14 mouse cellular contexts compared by ENCODE assay signal in genomic region chr3:97242629-97243167, GRCm38 (mm10). TPM values are rescaled to one million over a fixed set of nuclear protein-coding genes. Genes with fewer than 3 reads are reported as not detected.
DNase-seq lines count a peak whose midpoint lies in the region; ATAC-seq and TF ChIP-seq lines count a peak whose summit lies in the region.
"Had no signal": no experiment of that assay in that cellular context is flagged by ENCODE, and none has a peak within 500 bp of the region (broad histone marks: within the 10 kb centered on the region; RNA-seq: fewer than 3 reads in every experiment).

No protein-coding gene starts in this region.

- intact Hi-C loops in heart, postnatal 25 days (cut with DNase I), result no loop called here

- no peaks in the 10 kb centered on the region for H3K9me3 ChIP-seq in midbrain, embryonic 13.5 days
- H3K9me3 ChIP-seq in midbrain, embryonic 15.5 days, result no peaks in the 10 kb centered on the region
- H3K9me3 ChIP-seq in embryonic facial prominence, embryonic 14.5 days (ENCODE audit: control insufficient read depth, low read length), result no peaks in the 10 kb centered on the region
- H3K9me3 ChIP-seq in stomach, postnatal 0 days (ENCODE audit: control insufficient read depth, low read length), result no peaks in the 10 kb centered on the region

- no peak for ATAC-seq in midbrain, embryonic 13.5 days
- ATAC-seq in midbrain, embryonic 15.5 days (replicated peaks), result no peak
- ATAC-seq in embryonic facial prominence, embryonic 14.5 days (ENCODE audit: low read depth), result peak; percentile 33; the same call in 1 of the 2 replicates
- no peak for ATAC-seq in stomach, postnatal 0 days (ENCODE audit: low FRiP score, low TSS enrichment)

- peak; percentile 55 for DNase-seq in heart, adult 11 months
- no peak for DNase-seq in heart, postnatal 25 days (ENCODE audit: low spot score)
- peak; percentile 25 for DNase-seq in embryonic facial prominence, embryonic 14.5 days (ENCODE audit: low spot score)
- DNase-seq in stomach, postnatal 0 days (ENCODE audit: low spot score), result peak; percentile 36
- no peak for DNase-seq in T-cell, adult 2 months (ENCODE audit: low spot score)
- DNase-seq: cerebellum, adult 2 months; kidney, adult 2 months; lung, postnatal 10 days; right cerebral cortex, postnatal 14 days; thymus, postnatal 14 days had no signal

- H3K27me3 ChIP-seq in midbrain, embryonic 13.5 days, result no peaks in the 10 kb centered on the region
- no peaks in the 10 kb centered on the region for H3K27me3 ChIP-seq in midbrain, embryonic 15.5 days (replicated peaks)
- no peaks in the 10 kb centered on the region for H3K27me3 ChIP-seq in embryonic facial prominence, embryonic 14.5 days (replicated peaks; ENCODE audit: control insufficient read depth, insufficient read depth, low read length)
- H3K27me3 ChIP-seq in stomach, postnatal 0 days (ENCODE audit: control insufficient read depth, insufficient read depth, low read length), result no peaks in the 10 kb centered on the region

- no peak overlapping the region for H3K4me2 ChIP-seq in midbrain, embryonic 13.5 days (replicated peaks)
- H3K4me2 ChIP-seq in midbrain, embryonic 15.5 days, result no peak overlapping the region
- H3K4me2 ChIP-seq in embryonic facial prominence, embryonic 14.5 days (ENCODE audit: low read depth, low read length), result no peak overlapping the region
- no peak overlapping the region for H3K4me2 ChIP-seq in stomach, postnatal 0 days (replicated peaks; ENCODE audit: low read depth)
- H3K4me2 ChIP-seq: hindbrain, embryonic 14.5 days had no signal

- TF ChIP-seq EP300 in stomach, postnatal 0 days (optimal IDR thresholded peaks at IDR 0.05), result no peak

- H3K4me1 ChIP-seq in midbrain, embryonic 13.5 days (replicated peaks), result peaks cover 16% of the 10 kb centered on the region
- peaks cover 16% of the 10 kb centered on the region; the same call in 1 of the 2 replicates for H3K4me1 ChIP-seq in midbrain, embryonic 15.5 days
- peaks cover 5% of the 10 kb centered on the region; the same call in 1 of the 2 replicates for H3K4me1 ChIP-seq in embryonic facial prominence, embryonic 14.5 days (ENCODE audit: control insufficient read depth, insufficient read depth, low read length)
- H3K4me1 ChIP-seq in stomach, postnatal 0 days (replicated peaks; ENCODE audit: control insufficient read depth, insufficient read depth), result no peaks in the 10 kb centered on the region

- H3K36me3 ChIP-seq in midbrain, embryonic 13.5 days, result no peaks in the 10 kb centered on the region
- no peaks in the 10 kb centered on the region for H3K36me3 ChIP-seq in midbrain, embryonic 15.5 days (replicated peaks)
- no peaks in the 10 kb centered on the region for H3K36me3 ChIP-seq in embryonic facial prominence, embryonic 14.5 days (ENCODE audit: control insufficient read depth, insufficient read depth, low read length)
- no peaks in the 10 kb centered on the region for H3K36me3 ChIP-seq in stomach, postnatal 0 days (ENCODE audit: control insufficient read depth, insufficient read depth, low read length)

- no peak overlapping the region for H3K9ac ChIP-seq in midbrain, embryonic 13.5 days (replicated peaks)
- no peak overlapping the region for H3K9ac ChIP-seq in midbrain, embryonic 15.5 days
- no peak overlapping the region for H3K9ac ChIP-seq in embryonic facial prominence, embryonic 14.5 days (ENCODE audit: low read depth, low read length)
- H3K9ac ChIP-seq in stomach, postnatal 0 days (ENCODE audit: low read length), result no peak overlapping the region
- H3K9ac ChIP-seq: hindbrain, embryonic 14.5 days; liver, embryonic 14.5 days had no signal

- H3K27ac ChIP-seq in midbrain, embryonic 13.5 days, result peak overlapping the region; percentile 19; the same call in 1 of the 2 replicates
- H3K27ac ChIP-seq in midbrain, embryonic 15.5 days, result no peak overlapping the region
- no peak overlapping the region for H3K27ac ChIP-seq in embryonic facial prominence, embryonic 14.5 days (replicated peaks; ENCODE audit: low read depth, low read length)
- H3K27ac ChIP-seq in stomach, postnatal 0 days (replicated peaks), result no peak overlapping the region
- H3K27ac ChIP-seq: hindbrain, embryonic 14.5 days; liver, embryonic 14.5 days had no signal

- 36% methylated on average over 10 of the region's 10 CpGs for WGBS in midbrain, embryonic 13.5 days
- 40% methylated on average over 10 of the region's 10 CpGs for WGBS in midbrain, embryonic 15.5 days
- 62% methylated on average over 10 of the region's 10 CpGs for WGBS in embryonic facial prominence, embryonic 14.5 days
- WGBS in stomach, postnatal 0 days, result 56% methylated on average over 10 of the region's 10 CpGs

- H3K4me3 ChIP-seq in midbrain, embryonic 13.5 days (replicated peaks), result no peak overlapping the region
- H3K4me3 ChIP-seq in midbrain, embryonic 15.5 days, result no peak overlapping the region
- no peak overlapping the region for H3K4me3 ChIP-seq in embryonic facial prominence, embryonic 14.5 days (ENCODE audit: low read depth, low read length)
- no peak overlapping the region for H3K4me3 ChIP-seq in stomach, postnatal 0 days (ENCODE audit: low read depth, low read length)

- TF ChIP-seq CTCF in stomach, postnatal 0 days (IDR thresholded peaks at IDR 0.05; ENCODE audit: low read depth), result no peak

RNA-seq across cellular contexts. Expression of gene Bcl9, which starts 55.0 kb away (rescaled TPM):
- total RNA-seq in heart, postnatal 25 days (2021), result 10 to 100 TPM; 18.8 to 22.5 TPM
- polyA plus RNA-seq in midbrain, embryonic 13.5 days (2015; fragmentation: Nextera tagmentation; extraction: Ambion mirVana), result 98.7 and 111 TPM in 2 replicates
- 101 and 102 TPM in 2 replicates for polyA plus RNA-seq in midbrain, embryonic 15.5 days (2015; fragmentation: Nextera tagmentation; extraction: Ambion mirVana)
- polyA plus RNA-seq in embryonic facial prominence, embryonic 14.5 days (2014; fragmentation: Nextera tagmentation; extraction: Ambion mirVana), result 36.0 and 39.4 TPM in 2 replicates
- 19.2 and 20.2 TPM in 2 replicates for polyA plus RNA-seq in stomach, postnatal 0 days (2015; fragmentation: Nextera tagmentation; extraction: Ambion mirVana)

Comparison
In these comparisons a context has a peak if more than half of its experiments do, and no peak if none do; other contexts are left out.
1. DNase-seq: peak in heart, adult 11 months (single experiment), embryonic facial prominence, embryonic 14.5 days (single experiment) and stomach, postnatal 0 days (single experiment); none in heart, postnatal 25 days (single experiment) and T-cell, adult 2 months (single experiment).